Mouse (Mus musculus): Measurements from ENCODE around the gene Aox4. TPM values are rescaled to one million over a fixed set of nuclear protein-coding genes. Genes with fewer than 3 reads are reported as not detected.

Gene Aox4
- polyA plus RNA-seq, 1 experiment from 2014 or later, result not detected

- Histone ChIP-seq H3K27ac (no peak overlapping the region), H3K79me2 (ENCODE audit: inconsistent target) (no peaks in the 10 kb centered on the region), H3K4me3 (ENCODE audit: inconsistent target) (no peak overlapping the region), H3K36me3 (ENCODE audit: inconsistent target) (no peaks in the 10 kb centered on the region)
Measured at GRCm38 (mm10) chr1:58228916-58229315, 18.7 kb downstream of the Aox4 start.

- H3K36me3 ChIP-seq (ENCODE audit: inconsistent target), result no peaks in the 10 kb centered on the region
- no peak overlapping the region for H3K27ac ChIP-seq
- 86% methylated on average over 4 of the region's 4 CpGs for WGBS (ENCODE audit: missing documents)
- no peak overlapping the region for H3K4me3 ChIP-seq (ENCODE audit: inconsistent target)
- no peaks in the 10 kb centered on the region for H3K79me2 ChIP-seq (ENCODE audit: inconsistent target)
Measured at GRCm38 (mm10) chr1:58229774-58230173, 19.6 kb downstream of the Aox4 start.

GRCm38 (mm10) chr1:58230542-58230941 is 20.3 kb downstream of the Aox4 start:
- no peak overlapping the region for H3K27ac ChIP-seq
- H3K4me3 ChIP-seq (ENCODE audit: inconsistent target), result no peak overlapping the region
- no peaks in the 10 kb centered on the region for H3K79me2 ChIP-seq (ENCODE audit: inconsistent target)
- no peaks in the 10 kb centered on the region for H3K36me3 ChIP-seq (ENCODE audit: inconsistent target)
- WGBS (ENCODE audit: missing documents), result 82% methylated on average over 5 of the region's 5 CpGs

- 59% methylated on average over 5 of the region's 5 CpGs for WGBS (ENCODE audit: missing documents)
Measured at GRCm38 (mm10) chr1:58235405-58235804, 25.2 kb downstream of the Aox4 start.

GRCm38 (mm10) chr1:58237527-58238299 is 27.5 kb downstream of the Aox4 start:
- no peak overlapping the region for H3K4me3 ChIP-seq (ENCODE audit: inconsistent target)
- H3K27ac ChIP-seq, result no peak overlapping the region
- WGBS (ENCODE audit: missing documents), result 93% methylated on average over 4 of the region's 4 CpGs
- no peaks in the 10 kb centered on the region for H3K79me2 ChIP-seq (ENCODE audit: inconsistent target)
- H3K36me3 ChIP-seq (ENCODE audit: inconsistent target), result no peaks in the 10 kb centered on the region

More at GRCm38 (mm10) chr1:58235405-58235804, 25.2 kb downstream of the Aox4 start:
- no peaks in the 10 kb centered on the region for H3K36me3 ChIP-seq (ENCODE audit: inconsistent target)
- H3K4me3 ChIP-seq (ENCODE audit: inconsistent target), result no peak overlapping the region
- H3K27ac ChIP-seq, result no peak overlapping the region
- H3K79me2 ChIP-seq (ENCODE audit: inconsistent target), result no peaks in the 10 kb centered on the region

GRCm38 (mm10) chr1:58238440-58238839 is 28.2 kb downstream of the Aox4 start:
- Histone ChIP-seq H3K79me2 (ENCODE audit: inconsistent target) (no peaks in the 10 kb centered on the region), H3K27ac (no peak overlapping the region)
- 96% methylated on average over 5 of the region's 5 CpGs for WGBS (ENCODE audit: missing documents)

GRCm38 (mm10) chr1:58238961-58239360 is 28.8 kb downstream of the Aox4 start:
- WGBS (ENCODE audit: missing documents), result 91% methylated on average over 9 of the region's 9 CpGs
- Histone ChIP-seq H3K36me3 (ENCODE audit: inconsistent target) (no peaks in the 10 kb centered on the region), H3K27ac (no peak overlapping the region), H3K79me2 (ENCODE audit: inconsistent target) (no peaks in the 10 kb centered on the region), H3K4me3 (ENCODE audit: inconsistent target) (no peak overlapping the region)

More at GRCm38 (mm10) chr1:58238440-58238839, 28.2 kb downstream of the Aox4 start:
- H3K4me3 ChIP-seq (ENCODE audit: inconsistent target), result no peak overlapping the region
- no peaks in the 10 kb centered on the region for H3K36me3 ChIP-seq (ENCODE audit: inconsistent target)

- Histone ChIP-seq H3K4me3 (ENCODE audit: inconsistent target) (no peak overlapping the region), H3K36me3 (ENCODE audit: inconsistent target) (no peaks in the 10 kb centered on the region), H3K27ac (no peak overlapping the region), H3K79me2 (ENCODE audit: inconsistent target) (no peaks in the 10 kb centered on the region)
- 70% methylated on average over 6 of the region's 6 CpGs for WGBS (ENCODE audit: missing documents)
Measured at GRCm38 (mm10) chr1:58240347-58240746, 30.1 kb downstream of the Aox4 start.

- WGBS (ENCODE audit: missing documents), result 18% methylated on average over 3 of the region's 3 CpGs
- Histone ChIP-seq H3K4me3 (ENCODE audit: inconsistent target) (no peak overlapping the region), H3K79me2 (ENCODE audit: inconsistent target) (no peaks in the 10 kb centered on the region), H3K36me3 (ENCODE audit: inconsistent target) (no peaks in the 10 kb centered on the region), H3K27ac (no peak overlapping the region)
Measured at GRCm38 (mm10) chr1:58244487-58244886, 34.3 kb downstream of the Aox4 start.

- 71% methylated on average over 1 of the region's 1 CpGs for WGBS (ENCODE audit: missing documents)
- no peaks in the 10 kb centered on the region for H3K79me2 ChIP-seq (ENCODE audit: inconsistent target)
Measured at GRCm38 (mm10) chr1:58248518-58248917, 38.3 kb downstream of the Aox4 start.

GRCm38 (mm10) chr1:58253466-58253865 is 43.3 kb downstream of the Aox4 start:
- 81% methylated on average over 11 of the region's 11 CpGs for WGBS (ENCODE audit: missing documents)
- Histone ChIP-seq H3K27ac (no peak overlapping the region), H3K4me3 (ENCODE audit: inconsistent target) (no peak overlapping the region), H3K79me2 (ENCODE audit: inconsistent target) (no peaks in the 10 kb centered on the region), H3K36me3 (ENCODE audit: inconsistent target) (no peaks in the 10 kb centered on the region)

More at GRCm38 (mm10) chr1:58248518-58248917, 38.3 kb downstream of the Aox4 start:
- Histone ChIP-seq H3K27ac (no peak overlapping the region), H3K36me3 (ENCODE audit: inconsistent target) (no peaks in the 10 kb centered on the region), H3K4me3 (ENCODE audit: inconsistent target) (no peak overlapping the region)

GRCm38 (mm10) chr1:58257195-58257991 is 47.2 kb downstream of the Aox4 start:
- 93% methylated on average over 10 of the region's 10 CpGs for WGBS (ENCODE audit: missing documents)
- no peaks in the 10 kb centered on the region for H3K36me3 ChIP-seq (ENCODE audit: inconsistent target)
- no peak overlapping the region for H3K27ac ChIP-seq

GRCm38 (mm10) chr1:58260311-58260710 is 50.1 kb downstream of the Aox4 start:
- 82% methylated on average over 3 of the region's 3 CpGs for WGBS (ENCODE audit: missing documents)
- H3K4me3 ChIP-seq (ENCODE audit: inconsistent target), result no peak overlapping the region
- H3K79me2 ChIP-seq (ENCODE audit: inconsistent target), result no peaks in the 10 kb centered on the region
- no peak overlapping the region for H3K27ac ChIP-seq
- no peaks in the 10 kb centered on the region for H3K36me3 ChIP-seq (ENCODE audit: inconsistent target)

More at GRCm38 (mm10) chr1:58257195-58257991, 47.2 kb downstream of the Aox4 start:
- Histone ChIP-seq H3K79me2 (ENCODE audit: inconsistent target) (no peaks in the 10 kb centered on the region), H3K4me3 (ENCODE audit: inconsistent target) (no peak overlapping the region)

GRCm38 (mm10) chr1:58268231-58268630 is 58.0 kb downstream of the Aox4 start:
- Histone ChIP-seq H3K27ac (no peak overlapping the region), H3K79me2 (ENCODE audit: inconsistent target) (no peaks in the 10 kb centered on the region), H3K36me3 (ENCODE audit: inconsistent target) (no peaks in the 10 kb centered on the region), H3K4me3 (ENCODE audit: inconsistent target) (no peak overlapping the region)
- 66% methylated on average over 2 of the region's 2 CpGs for WGBS (ENCODE audit: missing documents)
